Mouse (Mus musculus): ENCODE measurements at regions not wholly inside any gene's neighbourhood (a gene's known extent, or its start where the extent isn't known, plus 50 kb on each side); places are given as distances from the start of the nearest gene placed in this dataset.

GRCm38 (mm10) chr9:50210481-50210880 lies 134.3 kb downstream of the Rpl10-ps3 start:
- Histone ChIP-seq H3K9me3 (ENCODE audit: low read length) (no peaks in the 10 kb centered on the region), H3K27me3 (replicated peaks; ENCODE audit: insufficient read depth, low read length) (no peaks in the 10 kb centered on the region), H3K27ac (ENCODE audit: low read length) (no peak overlapping the region), H3K4me3 (ENCODE audit: low read depth, low read length) (no peak overlapping the region), H3K4me2 (replicated peaks; ENCODE audit: low read depth, low read length) (no peak overlapping the region), H3K36me3 (ENCODE audit: insufficient read depth, low read length) (no peaks in the 10 kb centered on the region), H3K9ac (replicated peaks; ENCODE audit: low read depth) (no peak overlapping the region), H3K4me1 (ENCODE audit: insufficient read depth, low read depth, low read length) (no peaks in the 10 kb centered on the region)
- ATAC-seq (no peak), DNase-seq (ENCODE audit: low spot score) (peak; percentile 19)
- TF ChIP-seq EP300 (IDR thresholded peaks at IDR 0.05) (no peak), CTCF (IDR thresholded peaks at IDR 0.05) (no peak)
- WGBS = 52% methylated on average over 5 of the region's 5 CpGs

- DNase-seq (ENCODE audit: low spot score) = peak; percentile 30
- no peaks in the 10 kb centered on the region for H3K9me3 ChIP-seq (ENCODE audit: low read length)
- no peak overlapping the region for H3K27ac ChIP-seq (ENCODE audit: low read length)
- WGBS = 44% methylated on average over 7 of the region's 7 CpGs
- H3K4me3 ChIP-seq (ENCODE audit: low read depth, low read length) = no peak overlapping the region
- no peaks in the 10 kb centered on the region for H3K36me3 ChIP-seq (ENCODE audit: insufficient read depth, low read length)
- H3K27me3 ChIP-seq (replicated peaks; ENCODE audit: insufficient read depth, low read length) = no peaks in the 10 kb centered on the region
- ATAC-seq = no peak
- H3K4me2 ChIP-seq (replicated peaks; ENCODE audit: low read depth, low read length) = no peak overlapping the region
- H3K9ac ChIP-seq (replicated peaks; ENCODE audit: low read depth) = no peak overlapping the region
- H3K4me1 ChIP-seq (ENCODE audit: insufficient read depth, low read depth, low read length) = no peaks in the 10 kb centered on the region
- TF ChIP-seq CTCF (IDR thresholded peaks at IDR 0.05) = no peak
- TF ChIP-seq EP300 (IDR thresholded peaks at IDR 0.05) = no peak
Measured at GRCm38 (mm10) chr9:50199422-50200218, 145.1 kb downstream of the Rpl10-ps3 start.

- H3K4me3 ChIP-seq (ENCODE audit: low read depth, low read length) = no peak overlapping the region
- ATAC-seq (peak; percentile 83), DNase-seq (ENCODE audit: low spot score) (peak; percentile 73)
- no peaks in the 10 kb centered on the region for H3K4me1 ChIP-seq (ENCODE audit: insufficient read depth, low read depth, low read length)
- 27% methylated on average over 5 of the region's 5 CpGs for WGBS
- H3K9me3 ChIP-seq (ENCODE audit: low read length) = no peaks in the 10 kb centered on the region
- no peak for TF ChIP-seq EP300 (IDR thresholded peaks at IDR 0.05)
- TF ChIP-seq CTCF (IDR thresholded peaks at IDR 0.05) = no peak
- no peaks in the 10 kb centered on the region for H3K27me3 ChIP-seq (replicated peaks; ENCODE audit: insufficient read depth, low read length)
- no peak overlapping the region for H3K4me2 ChIP-seq (replicated peaks; ENCODE audit: low read depth, low read length)
- no peaks in the 10 kb centered on the region for H3K36me3 ChIP-seq (ENCODE audit: insufficient read depth, low read length)
- H3K27ac ChIP-seq (ENCODE audit: low read length) = 0 out of 2 replicates have a peak overlapping the region, but pooled peaks have one; percentile 20
- H3K9ac ChIP-seq (replicated peaks; ENCODE audit: low read depth) = no peak overlapping the region
Measured at GRCm38 (mm10) chr9:50192400-50193110, 152.2 kb downstream of the Rpl10-ps3 start.

GRCm38 (mm10) chr9:50191136-50191535 lies 153.6 kb downstream of the Rpl10-ps3 start:
- Histone ChIP-seq H3K4me2 (replicated peaks; ENCODE audit: low read depth, low read length) (no peak overlapping the region), H3K9me3 (ENCODE audit: low read length) (no peaks in the 10 kb centered on the region), H3K27me3 (replicated peaks; ENCODE audit: insufficient read depth, low read length) (no peaks in the 10 kb centered on the region), H3K4me3 (ENCODE audit: low read depth, low read length) (no peak overlapping the region), H3K27ac (ENCODE audit: low read length) (no peak overlapping the region), H3K4me1 (ENCODE audit: insufficient read depth, low read depth, low read length) (no peaks in the 10 kb centered on the region), H3K9ac (replicated peaks; ENCODE audit: low read depth) (no peak overlapping the region), H3K36me3 (ENCODE audit: insufficient read depth, low read length) (no peaks in the 10 kb centered on the region)
- 22% methylated on average over 3 of the region's 3 CpGs for WGBS
- DNase-seq (ENCODE audit: low spot score) (no peak), ATAC-seq (no peak)
- TF ChIP-seq CTCF (IDR thresholded peaks at IDR 0.05) (no peak), EP300 (IDR thresholded peaks at IDR 0.05) (no peak)

- Histone ChIP-seq H3K36me3 (ENCODE audit: insufficient read depth, low read length) (no peaks in the 10 kb centered on the region), H3K4me3 (ENCODE audit: low read depth, low read length) (no peak overlapping the region), H3K4me1 (ENCODE audit: insufficient read depth, low read depth, low read length) (no peaks in the 10 kb centered on the region), H3K27me3 (replicated peaks; ENCODE audit: insufficient read depth, low read length) (no peaks in the 10 kb centered on the region), H3K27ac (ENCODE audit: low read length) (no peak overlapping the region), H3K9ac (replicated peaks; ENCODE audit: low read depth) (no peak overlapping the region), H3K4me2 (replicated peaks; ENCODE audit: low read depth, low read length) (no peak overlapping the region), H3K9me3 (ENCODE audit: low read length) (no peaks in the 10 kb centered on the region)
- DNase-seq (ENCODE audit: low spot score) (peak; percentile 73), ATAC-seq (no peak)
- TF ChIP-seq CTCF (IDR thresholded peaks at IDR 0.05) (no peak), EP300 (IDR thresholded peaks at IDR 0.05) (no peak)
- 45% methylated on average over 6 of the region's 6 CpGs for WGBS
Measured at GRCm38 (mm10) chr9:50188576-50189070, 156.1 kb downstream of the Rpl10-ps3 start.

- H3K4me3 ChIP-seq (ENCODE audit: low read depth, low read length) = no peak overlapping the region
- WGBS = 57% methylated on average over 2 of the region's 2 CpGs
- no peak overlapping the region for H3K4me2 ChIP-seq (replicated peaks; ENCODE audit: low read depth, low read length)
- ATAC-seq (no peak), DNase-seq (ENCODE audit: low spot score) (no peak)
- no peaks in the 10 kb centered on the region for H3K27me3 ChIP-seq (replicated peaks; ENCODE audit: insufficient read depth, low read length)
- H3K4me1 ChIP-seq (ENCODE audit: insufficient read depth, low read depth, low read length) = no peaks in the 10 kb centered on the region
- no peaks in the 10 kb centered on the region for H3K36me3 ChIP-seq (ENCODE audit: insufficient read depth, low read length)
- TF ChIP-seq CTCF (IDR thresholded peaks at IDR 0.05) = no peak
- no peak for TF ChIP-seq EP300 (IDR thresholded peaks at IDR 0.05)
- no peak overlapping the region for H3K9ac ChIP-seq (replicated peaks; ENCODE audit: low read depth)
- no peaks in the 10 kb centered on the region for H3K9me3 ChIP-seq (ENCODE audit: low read length)
- no peak overlapping the region for H3K27ac ChIP-seq (ENCODE audit: low read length)
Measured at GRCm38 (mm10) chr9:50181360-50181759, 163.4 kb downstream of the Rpl10-ps3 start.

Measured in lung, postnatal 0 days (tissue).